Mouse (Mus musculus) layer of hippocampus, adult 18-20 months (tissue): ENCODE results near the gene Snrnp48. TPM values are rescaled to one million over a fixed set of nuclear protein-coding genes. Genes with fewer than 3 reads are reported as not detected.

ENCODE experiments used
- DNase-seq, 2 experiments: peaks; one replicate each; pipeline ENCODE4 v3.0.0; 2022; ENCODE audit warnings: low spot score in 2 of 2
- total RNA-seq, 2 experiments: library from RNA; stranded (reverse); gene quantifications; 2 replicates each; pipeline ENCODE4 v1.2.3; 2021

The Snrnp48 gene
- total RNA-seq, 2 experiments from 2014 or later: 21.5 to 21.7 TPM

DNA sequence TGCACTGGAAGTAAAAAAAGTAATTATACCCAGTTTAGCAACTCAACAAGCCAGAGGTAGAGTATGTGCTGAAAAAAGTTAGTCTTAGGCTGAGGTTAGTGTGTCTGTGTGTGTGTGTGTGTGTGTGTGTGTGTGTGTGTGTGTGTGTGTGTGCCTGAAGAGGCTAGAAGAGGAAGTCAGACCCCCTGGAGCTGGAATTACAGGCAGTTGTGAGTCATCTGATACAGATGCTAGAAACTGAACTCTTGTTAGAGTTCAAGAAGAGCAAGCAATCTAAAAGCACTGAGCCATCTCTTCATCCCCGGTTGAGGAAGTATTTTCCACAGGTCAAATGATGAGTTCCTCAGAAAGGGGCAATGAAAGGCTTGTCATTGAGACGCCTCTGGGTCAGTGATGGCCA lies 54.2 kb downstream of the Snrnp48 start:
- DNase-seq: no peak

- DNase-seq: no peak
Observed at GRCm38 (mm10) chr13:38269055-38269692, 64.4 kb downstream of the Snrnp48 start.

DNA sequence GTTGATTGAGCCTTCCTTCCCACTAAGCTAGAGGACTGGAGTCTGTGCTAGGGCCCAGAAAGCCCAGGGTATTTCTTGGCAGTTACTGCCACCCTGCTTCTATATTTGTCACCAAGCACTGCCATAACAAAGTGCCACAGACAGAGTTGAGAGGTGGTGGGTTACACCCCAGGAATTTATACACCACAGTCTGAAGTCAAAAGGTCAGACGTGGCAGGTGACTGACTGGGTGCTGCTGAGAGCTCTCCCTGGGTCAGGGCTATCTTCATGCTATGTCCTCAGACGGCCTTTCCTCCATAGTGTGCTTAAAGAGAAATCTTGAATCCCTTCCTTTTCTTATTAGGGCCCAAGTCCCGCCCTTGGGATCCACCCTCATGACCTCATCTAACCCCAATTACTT lies 67.9 kb downstream of the Snrnp48 start:
- no peak for DNase-seq

Other genes with a start within 250 kb of the Snrnp48 start
- gene Ssr1, start 210.7 kb upstream of the Snrnp48 start, total RNA-seq: 10 to 100 TPM; 82.1 to 93.6 TPM
- gene Riok1, start 167.9 kb upstream of the Snrnp48 start, total RNA-seq: 10 to 100 TPM; 19.1 to 25.7 TPM
- gene Cage1, start 167.9 kb upstream of the Snrnp48 start, total RNA-seq: 1 to 10 TPM; 4.3 to 5.1 TPM
- 10 to 100 TPM; 10.3 to 10.7 TPM for gene Dsp, start 53.6 kb upstream of the Snrnp48 start, total RNA-seq
- gene Bmp6, start 140.2 kb downstream of the Snrnp48 start, total RNA-seq: 1 to 10 TPM; 8.7 to 9.2 TPM